Mouse (Mus musculus) gastrocnemius, postnatal 25 days (tissue): ENCODE data around the gene Fam217a. TPM values are rescaled to one million over a fixed set of nuclear protein-coding genes. Genes with fewer than 3 reads are reported as not detected.
A peak's percentile ranks its signal among the peaks of the same experiment; 100 is the strongest.
"Not testable (repeated sequence)": the region's sequence is repeated elsewhere in the genome, so short reads cannot be mapped to it uniquely, and the experiment has no call there.

Experiments used
- DNase-seq: peaks from one replicate; pipeline ENCODE4 v3.0.0; 2022
- total RNA-seq, 2 experiments: library from RNA; stranded (reverse); gene quantifications; 1 replicate in 1 of 2; 2 replicates in 1 of 2; pipeline ENCODE4 v1.2.3; 2021

Gene Fam217a
- total RNA-seq, 2 experiments from 2014 or later: not detected

DNA sequence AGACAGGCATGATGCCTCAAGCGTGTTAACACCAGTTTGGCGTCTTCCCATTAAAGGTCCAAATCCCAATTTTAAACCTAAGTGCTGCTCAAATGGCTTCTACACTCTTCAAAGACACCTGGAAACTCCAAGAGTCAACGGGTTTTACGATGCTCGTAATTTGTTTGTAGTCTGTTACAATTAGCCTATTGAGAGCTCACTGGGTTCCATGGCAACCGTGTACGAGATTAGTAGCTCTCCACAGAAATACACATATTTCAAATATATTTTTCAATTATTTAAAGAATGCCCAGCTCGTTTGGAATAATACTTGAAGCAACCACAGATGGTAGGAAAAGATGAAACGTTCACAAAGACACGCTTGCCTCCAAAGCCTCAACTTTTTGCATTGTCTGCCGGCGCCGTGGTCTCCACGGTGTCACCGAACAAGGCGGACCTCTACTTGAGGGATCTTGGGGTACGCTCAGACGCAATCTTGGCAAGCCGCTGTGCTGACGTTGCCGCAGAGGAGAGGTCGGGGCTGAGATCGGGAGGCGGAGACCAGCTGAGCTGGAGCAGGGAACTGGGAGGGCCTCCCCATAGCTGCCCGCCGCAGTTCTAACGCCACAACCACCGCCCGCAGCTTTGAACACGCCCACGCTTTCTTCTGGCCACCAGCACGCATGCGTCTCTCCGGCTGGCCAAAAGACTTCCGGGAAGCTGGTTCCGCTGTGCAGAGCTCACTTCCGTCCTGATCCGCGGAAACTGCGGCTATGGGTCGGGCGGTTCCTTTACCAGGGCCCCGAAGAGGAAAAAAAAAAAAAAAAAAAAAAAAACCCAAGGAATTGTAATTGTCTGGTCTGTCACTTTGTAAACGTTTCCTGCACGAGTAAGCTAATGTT lies 50.1 kb downstream of the Fam217a start:
- peak; percentile 96 for DNase-seq

DNA sequence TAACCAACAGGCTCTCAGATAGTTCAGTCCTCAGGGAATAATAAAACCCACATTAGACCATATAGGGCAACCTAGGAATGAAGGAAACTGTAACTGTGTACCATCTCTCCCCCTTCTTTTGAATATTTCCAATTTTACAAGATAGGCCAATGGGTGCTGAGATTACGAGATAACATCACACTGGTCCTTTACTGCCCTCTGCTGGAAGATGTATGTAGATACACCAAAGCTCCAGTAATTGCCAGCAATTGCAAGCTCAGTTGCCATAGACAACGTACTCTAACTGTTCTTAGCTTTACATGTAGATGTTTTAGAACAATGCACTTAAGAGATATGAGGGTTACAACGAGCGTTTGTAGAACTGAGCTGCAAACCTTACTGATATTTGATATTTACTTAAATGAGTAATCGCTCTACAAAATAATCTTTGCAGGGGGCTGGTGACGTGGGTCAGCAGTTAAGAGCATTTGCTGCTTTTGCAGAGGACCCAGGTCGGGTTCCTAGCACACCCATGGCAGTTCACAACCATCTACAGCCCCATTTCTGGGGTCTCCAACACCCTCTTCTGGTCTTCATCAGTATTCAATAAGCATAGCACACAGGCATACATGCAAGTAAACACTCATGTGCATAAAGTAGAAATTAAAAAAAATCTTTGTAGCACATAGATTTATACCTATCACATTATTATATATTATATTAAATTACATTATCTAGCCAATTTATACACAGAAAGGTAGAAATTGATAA lies 59.5 kb downstream of the Fam217a start:
- DNase-seq: no peak

DNA sequence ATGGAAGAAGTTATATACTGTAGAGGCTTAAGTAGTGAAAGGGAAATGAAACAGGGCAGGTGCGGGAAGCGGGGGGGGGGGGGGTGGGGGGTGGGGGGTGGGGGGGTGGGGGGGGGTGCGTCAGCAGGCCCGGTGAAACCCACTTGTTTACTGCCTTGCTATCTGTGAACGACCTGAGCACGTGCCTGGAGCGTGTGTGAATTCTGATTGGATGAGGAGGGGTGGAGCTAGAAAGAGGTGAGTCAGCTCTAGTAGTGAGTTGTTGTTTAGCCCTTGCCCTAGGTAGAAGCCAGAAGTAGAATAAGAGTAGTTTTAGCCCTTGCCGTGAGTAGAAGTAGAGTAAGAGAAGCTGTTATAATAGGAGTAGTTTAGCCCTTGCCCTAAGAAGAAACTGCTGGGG lies 62.9 kb downstream of the Fam217a start:
- not testable (repeated sequence) for DNase-seq

Other genes starting within 250 kb of the Fam217a start
- gene Fam50b, start 189.5 kb downstream of the Fam217a start, total RNA-seq: not detected
- 10 to 100 TPM; 26.9 to 27.3 TPM for gene Prpf4b, start 49.0 kb downstream of the Fam217a start, total RNA-seq
- gene 4933417A18Rik, start 99 bp upstream of the Fam217a start, total RNA-seq: not detected
- under 1 TPM; 0.75 to 0.90 TPM for gene Eci3, start 39.5 kb upstream of the Fam217a start, total RNA-seq
- gene Eci2, start 102.8 kb upstream of the Fam217a start, total RNA-seq: 10 to 100 TPM; 89.0 to 91.1 TPM